In genomic region chr14:23640665-23641064, GRCm38 (mm10) we compare ENCODE assay signal across 12 mouse cellular contexts.
DNase-seq lines count a peak whose midpoint lies in the region; ATAC-seq and TF ChIP-seq lines count a peak whose summit lies in the region.
"Had no signal": no experiment of that assay in that cellular context is flagged by ENCODE, and none has a peak within 500 bp of the region (broad histone marks: within the 10 kb centered on the region; RNA-seq: fewer than 3 reads in every experiment).

No protein-coding gene starts in this region.

- no peak overlapping the region for H3K4me3 ChIP-seq in forebrain, postnatal 0 days (ENCODE audit: low read depth, low read length)
- H3K4me3 ChIP-seq in forebrain, embryonic 10.5 days, result no peak overlapping the region
- H3K4me3 ChIP-seq in kidney, adult 2 months (ENCODE audit: insufficient read depth, low read depth, low read length), result no peak overlapping the region
- H3K4me3 ChIP-seq in kidney, embryonic 14.5 days (ENCODE audit: low read length), result no peak overlapping the region
- no peak overlapping the region for H3K4me3 ChIP-seq in lung, embryonic 14.5 days (ENCODE audit: low read depth, low read length)
- no peak overlapping the region for H3K4me3 ChIP-seq in embryonic fibroblast, embryonic 13.5 days (ENCODE audit: insufficient read depth, low read length)
- H3K4me3 ChIP-seq: liver, embryonic 12.5 days had no signal

- H3K9me3 ChIP-seq in forebrain, postnatal 0 days (ENCODE audit: low read length), result no peaks in the 10 kb centered on the region
- no peaks in the 10 kb centered on the region for H3K9me3 ChIP-seq in forebrain, embryonic 10.5 days
- no peaks in the 10 kb centered on the region for H3K9me3 ChIP-seq in kidney, embryonic 14.5 days (ENCODE audit: control insufficient read depth, low read length)
- H3K9me3 ChIP-seq in lung, embryonic 14.5 days (ENCODE audit: low read depth, low read length), result no peaks in the 10 kb centered on the region
- H3K9me3 ChIP-seq: G1E; liver, embryonic 12.5 days had no signal

- no peak overlapping the region for H3K4me2 ChIP-seq in forebrain, postnatal 0 days (ENCODE audit: low read depth)
- no peak overlapping the region for H3K4me2 ChIP-seq in kidney, embryonic 14.5 days (replicated peaks; ENCODE audit: low read depth, low read length)
- H3K4me2 ChIP-seq in lung, embryonic 14.5 days, result no peak overlapping the region
- H3K4me2 ChIP-seq: liver, embryonic 12.5 days had no signal

- H3K4me1 ChIP-seq in forebrain, postnatal 0 days (ENCODE audit: insufficient read depth), result no peaks in the 10 kb centered on the region
- H3K4me1 ChIP-seq in forebrain, embryonic 10.5 days, result peaks cover 2% of the 10 kb centered on the region; the same call in 1 of the 2 replicates
- H3K4me1 ChIP-seq in kidney, adult 2 months (ENCODE audit: control insufficient read depth, insufficient read depth, low read length), result peaks cover 3% of the 10 kb centered on the region; the same call in 1 of the 2 replicates
- H3K4me1 ChIP-seq in kidney, embryonic 14.5 days (ENCODE audit: control insufficient read depth, insufficient read depth, low read length), result peaks cover 4% of the 10 kb centered on the region; the same call in 1 of the 2 replicates
- no peaks in the 10 kb centered on the region for H3K4me1 ChIP-seq in lung, embryonic 14.5 days (ENCODE audit: insufficient read depth)
- H3K4me1 ChIP-seq in embryonic fibroblast, embryonic 13.5 days (ENCODE audit: control insufficient read depth, insufficient read depth, low read length), result peaks cover 11% of the 10 kb centered on the region
- H3K4me1 ChIP-seq: liver, embryonic 12.5 days had no signal

- H3K27ac ChIP-seq in forebrain, postnatal 0 days (ENCODE audit: low read depth, low read length), result no peak overlapping the region
- no peak overlapping the region for H3K27ac ChIP-seq in forebrain, embryonic 10.5 days
- no peak overlapping the region for H3K27ac ChIP-seq in kidney, adult 2 months (ENCODE audit: insufficient read depth, low read depth, low read length)
- no peak overlapping the region for H3K27ac ChIP-seq in kidney, embryonic 14.5 days (ENCODE audit: low read depth, low read length)
- no peak overlapping the region for H3K27ac ChIP-seq in lung, embryonic 14.5 days (ENCODE audit: low read depth)
- H3K27ac ChIP-seq in embryonic fibroblast, embryonic 13.5 days (ENCODE audit: insufficient read depth, low read length), result no peak overlapping the region
- H3K27ac ChIP-seq: liver, embryonic 12.5 days had no signal

- no peak for TF ChIP-seq POLR2A in kidney, adult 2 months (IDR thresholded peaks at IDR 0.05; ENCODE audit: low read depth, low read length)
- TF ChIP-seq POLR2A in embryonic fibroblast, embryonic 13.5 days (IDR thresholded peaks at IDR 0.05; ENCODE audit: low read depth, low read length), result no peak

- peak; percentile 35 for TF ChIP-seq CTCF in forebrain, postnatal 0 days (IDR thresholded peaks at IDR 0.05; ENCODE audit: low read depth)
- no peak; the same call in 1 of the 2 replicates for TF ChIP-seq CTCF in kidney, adult 2 months (conservative IDR thresholded peaks at IDR 0.05; ENCODE audit: insufficient read depth, insufficient read length, low read depth, low read length)
- TF ChIP-seq CTCF in lung, embryonic 14.5 days (IDR thresholded peaks at IDR 0.05; ENCODE audit: low read depth), result peak; percentile 28; the same call in 1 of the 2 replicates
- peak; percentile 43 for TF ChIP-seq CTCF in embryonic fibroblast, embryonic 13.5 days (IDR thresholded peaks at IDR 0.05; ENCODE audit: borderline replicate concordance, insufficient read depth, low read length)

- H3K36me3 ChIP-seq in forebrain, postnatal 0 days (ENCODE audit: insufficient read depth), result no peaks in the 10 kb centered on the region
- H3K36me3 ChIP-seq in forebrain, embryonic 10.5 days (replicated peaks), result no peaks in the 10 kb centered on the region
- H3K36me3 ChIP-seq in kidney, adult 2 months (ENCODE audit: control insufficient read depth, insufficient read depth, low read length), result no peaks in the 10 kb centered on the region
- no peaks in the 10 kb centered on the region for H3K36me3 ChIP-seq in kidney, embryonic 14.5 days (ENCODE audit: control insufficient read depth, insufficient read depth, low read length)
- no peaks in the 10 kb centered on the region for H3K36me3 ChIP-seq in lung, embryonic 14.5 days (ENCODE audit: insufficient read depth)
- H3K36me3 ChIP-seq: G1E; liver, embryonic 12.5 days had no signal

- H3K27me3 ChIP-seq in forebrain, postnatal 0 days (ENCODE audit: insufficient read depth, low read length), result no peaks in the 10 kb centered on the region
- no peaks in the 10 kb centered on the region for H3K27me3 ChIP-seq in forebrain, embryonic 10.5 days (ENCODE audit: poor library complexity, severe bottlenecking)
- H3K27me3 ChIP-seq in kidney, adult 2 months (replicated peaks; ENCODE audit: control insufficient read depth, insufficient read depth, low read length), result no peaks in the 10 kb centered on the region
- H3K27me3 ChIP-seq in kidney, embryonic 14.5 days (ENCODE audit: control insufficient read depth, insufficient read depth, low read length), result no peaks in the 10 kb centered on the region
- H3K27me3 ChIP-seq in lung, embryonic 14.5 days (ENCODE audit: insufficient read depth, low read length), result no peaks in the 10 kb centered on the region
- H3K27me3 ChIP-seq: liver, embryonic 12.5 days had no signal

- ATAC-seq in forebrain, postnatal 0 days, result no peak
- ATAC-seq in kidney, embryonic 14.5 days (ENCODE audit: low FRiP score, low TSS enrichment), result no peak
- no peak for ATAC-seq in lung, embryonic 14.5 days (ENCODE audit: insufficient read depth)
- ATAC-seq: activated CD4-positive, CD25-positive, alpha-beta regulatory T cell, adult 4 months; liver, embryonic 12.5 days had no signal

- WGBS in forebrain, postnatal 0 days, result 62% methylated on average over 2 of the region's 2 CpGs
- 66% methylated on average over 2 of the region's 2 CpGs for WGBS in forebrain, embryonic 10.5 days
- 29% methylated on average over 2 of the region's 2 CpGs for WGBS in kidney, adult 2 months
- 52% methylated on average over 2 of the region's 2 CpGs for WGBS in kidney, embryonic 14.5 days
- 41% methylated on average over 2 of the region's 2 CpGs for WGBS in lung, embryonic 14.5 days

- no peak for DNase-seq in forebrain, postnatal 0 days
- no peak for DNase-seq in forebrain, embryonic 10.5 days (ENCODE audit: extremely low spot score, low spot score)
- peak; percentile 10 for DNase-seq in kidney, adult 2 months
- DNase-seq in lung, embryonic 14.5 days, result no peak
- no peak for DNase-seq in lung, postnatal 25 days (ENCODE audit: low spot score)
- no peak for DNase-seq in right cerebral cortex, postnatal 14 days
- DNase-seq: cerebellum, postnatal 36 days had no signal

- no peak overlapping the region for H3K9ac ChIP-seq in forebrain, postnatal 0 days
- no peak overlapping the region for H3K9ac ChIP-seq in kidney, embryonic 14.5 days (ENCODE audit: low read depth, low read length)
- no peak overlapping the region for H3K9ac ChIP-seq in lung, embryonic 14.5 days
- H3K9ac ChIP-seq: liver, embryonic 12.5 days had no signal
